Mouse (Mus musculus): ENCODE measurements around the gene Sit1. TPM values are rescaled to one million over a fixed set of nuclear protein-coding genes. Genes with fewer than 3 reads are reported as not detected.

Sit1 gene
- polyA plus RNA-seq, 1 experiment from 2014 or later, result not detected

DNA sequence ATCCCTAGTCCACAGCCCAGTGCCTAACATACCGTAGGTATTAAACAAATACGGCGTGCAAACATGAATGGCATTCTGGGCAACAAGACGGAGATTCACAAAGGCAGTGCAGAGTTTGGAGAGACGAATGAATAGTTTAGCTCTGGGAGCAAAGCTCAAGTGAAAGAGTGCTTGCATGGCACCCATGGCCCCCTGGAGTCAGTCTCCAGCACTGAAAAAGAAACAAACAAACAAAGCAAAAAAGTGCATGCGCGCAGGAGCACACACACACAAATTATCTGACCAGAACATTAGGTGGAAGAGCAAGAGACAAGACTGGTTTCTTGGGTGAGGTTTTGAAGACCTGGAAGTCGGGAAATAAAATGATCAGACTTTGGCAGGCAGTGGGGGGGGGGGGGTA, 22.5 kb upstream of the Sit1 start:
- 59% methylated on average over 8 of the region's 8 CpGs for WGBS
- Histone ChIP-seq H3K27me3 (ENCODE audit: control insufficient read depth, insufficient read depth, low read depth, low read length) (peaks cover 5% of the 10 kb centered on the region; the same call in 1 of the 2 replicates), H3K4me2 (ENCODE audit: low read length) (no peak overlapping the region), H3K9me3 (replicated peaks; ENCODE audit: control insufficient read depth, low read length, poor library complexity, severe bottlenecking) (no peaks in the 10 kb centered on the region), H3K27ac (ENCODE audit: low read length) (no peak overlapping the region), H3K4me3 (ENCODE audit: low read depth, low read length) (no peak overlapping the region), H3K36me3 (ENCODE audit: control insufficient read depth, insufficient read depth, low read length) (no peaks in the 10 kb centered on the region), H3K9ac (ENCODE audit: low read depth, low read length) (no peak overlapping the region), H3K4me1 (ENCODE audit: control insufficient read depth, insufficient read depth, low read length) (peaks cover 6% of the 10 kb centered on the region)
- no peak for ATAC-seq

DNA sequence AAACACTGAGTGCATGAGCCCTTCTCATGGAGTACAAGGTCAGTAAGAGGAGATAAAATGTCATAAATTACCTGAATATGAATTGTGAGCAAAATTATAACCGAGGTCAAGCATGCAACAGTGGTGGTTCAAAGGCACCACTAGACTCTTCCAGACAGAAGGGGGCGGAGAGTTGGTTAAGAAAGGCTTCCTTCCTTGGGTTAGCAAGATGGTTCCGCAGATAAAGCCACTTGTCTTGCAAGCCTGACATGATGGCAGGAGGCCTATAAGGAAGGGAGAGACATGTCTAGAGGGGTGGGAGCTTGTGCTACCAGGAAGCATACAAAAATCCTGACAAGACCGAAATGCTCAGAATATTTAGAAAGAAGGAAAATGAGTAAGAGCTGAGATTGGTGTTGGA, 20.7 kb upstream of the Sit1 start:
- no peak overlapping the region for H3K27ac ChIP-seq (ENCODE audit: low read length)
- no peak for ATAC-seq
- peaks cover 5% of the 10 kb centered on the region; the same call in 1 of the 2 replicates for H3K27me3 ChIP-seq (ENCODE audit: control insufficient read depth, insufficient read depth, low read depth, low read length)
- peaks cover 7% of the 10 kb centered on the region for H3K4me1 ChIP-seq (ENCODE audit: control insufficient read depth, insufficient read depth, low read length)
- no peak overlapping the region for H3K4me2 ChIP-seq (ENCODE audit: low read length)
- no peaks in the 10 kb centered on the region for H3K36me3 ChIP-seq (ENCODE audit: control insufficient read depth, insufficient read depth, low read length)
- 81% methylated on average over 4 of the region's 4 CpGs for WGBS
- H3K9me3 ChIP-seq (replicated peaks; ENCODE audit: control insufficient read depth, low read length, poor library complexity, severe bottlenecking), result no peaks in the 10 kb centered on the region
- H3K9ac ChIP-seq (ENCODE audit: low read depth, low read length), result no peak overlapping the region
- H3K4me3 ChIP-seq (ENCODE audit: low read depth, low read length), result no peak overlapping the region

DNA sequence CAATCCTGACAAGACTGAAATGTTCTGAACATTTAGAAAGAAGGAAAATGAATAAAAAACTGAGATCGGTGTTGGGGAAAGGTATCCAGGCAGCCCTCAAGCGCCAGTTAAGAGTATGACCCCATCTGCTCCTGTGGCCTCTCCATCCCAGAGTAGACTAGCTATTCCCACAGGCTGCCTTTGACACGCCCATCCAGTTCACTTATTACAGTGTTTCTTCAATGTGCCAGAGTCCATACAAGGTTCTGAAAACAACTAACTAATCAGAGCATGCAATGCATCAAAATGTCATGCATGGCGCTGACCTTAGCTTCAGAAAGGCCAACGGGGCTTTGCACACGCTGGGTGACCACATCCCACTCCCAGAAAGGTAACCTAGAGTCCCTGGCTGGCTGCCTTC, 20.0 kb upstream of the Sit1 start:
- Histone ChIP-seq H3K9ac (ENCODE audit: low read depth, low read length) (no peak overlapping the region), H3K36me3 (ENCODE audit: control insufficient read depth, insufficient read depth, low read length) (no peaks in the 10 kb centered on the region), H3K9me3 (replicated peaks; ENCODE audit: control insufficient read depth, low read length, poor library complexity, severe bottlenecking) (no peaks in the 10 kb centered on the region), H3K4me3 (ENCODE audit: low read depth, low read length) (no peak overlapping the region), H3K4me2 (ENCODE audit: low read length) (no peak overlapping the region), H3K27ac (ENCODE audit: low read length) (no peak overlapping the region), H3K27me3 (ENCODE audit: control insufficient read depth, insufficient read depth, low read depth, low read length) (peaks cover 5% of the 10 kb centered on the region; the same call in 1 of the 2 replicates), H3K4me1 (ENCODE audit: control insufficient read depth, insufficient read depth, low read length) (peaks cover 7% of the 10 kb centered on the region; the same call in 1 of the 2 replicates)
- no peak for ATAC-seq
- WGBS, result 81% methylated on average over 6 of the region's 6 CpGs

DNA sequence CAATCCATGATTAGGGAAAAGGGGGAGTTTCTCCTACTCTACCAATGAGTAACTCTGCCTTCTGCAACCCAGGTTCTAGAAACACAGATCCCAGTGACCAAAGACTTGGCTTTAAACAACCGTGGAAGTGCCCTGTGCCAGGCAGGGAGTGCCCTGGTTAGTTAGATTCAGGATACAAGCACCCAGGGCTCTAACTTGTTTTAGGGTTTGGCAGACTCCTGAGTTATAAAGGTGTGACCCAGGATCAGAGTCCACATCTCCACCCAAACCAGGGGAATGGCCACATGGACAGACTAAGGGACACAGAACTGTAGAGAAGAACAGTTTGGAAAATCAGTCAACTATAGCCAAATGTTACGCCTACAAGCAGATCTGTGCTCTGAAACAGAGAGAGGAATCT, 19.5 kb upstream of the Sit1 start:
- no peak for ATAC-seq
- Histone ChIP-seq H3K4me2 (ENCODE audit: low read length) (no peak overlapping the region), H3K27ac (ENCODE audit: low read length) (no peak overlapping the region), H3K9me3 (replicated peaks; ENCODE audit: control insufficient read depth, low read length, poor library complexity, severe bottlenecking) (no peaks in the 10 kb centered on the region), H3K4me3 (ENCODE audit: low read depth, low read length) (no peak overlapping the region), H3K27me3 (ENCODE audit: control insufficient read depth, insufficient read depth, low read depth, low read length) (peaks cover 6% of the 10 kb centered on the region; the same call in 1 of the 2 replicates), H3K4me1 (ENCODE audit: control insufficient read depth, insufficient read depth, low read length) (peaks cover 5% of the 10 kb centered on the region; the same call in 1 of the 2 replicates), H3K36me3 (ENCODE audit: control insufficient read depth, insufficient read depth, low read length) (no peaks in the 10 kb centered on the region), H3K9ac (ENCODE audit: low read depth, low read length) (no peak overlapping the region)
- WGBS, result 82% methylated on average over 2 of the region's 2 CpGs

DNA sequence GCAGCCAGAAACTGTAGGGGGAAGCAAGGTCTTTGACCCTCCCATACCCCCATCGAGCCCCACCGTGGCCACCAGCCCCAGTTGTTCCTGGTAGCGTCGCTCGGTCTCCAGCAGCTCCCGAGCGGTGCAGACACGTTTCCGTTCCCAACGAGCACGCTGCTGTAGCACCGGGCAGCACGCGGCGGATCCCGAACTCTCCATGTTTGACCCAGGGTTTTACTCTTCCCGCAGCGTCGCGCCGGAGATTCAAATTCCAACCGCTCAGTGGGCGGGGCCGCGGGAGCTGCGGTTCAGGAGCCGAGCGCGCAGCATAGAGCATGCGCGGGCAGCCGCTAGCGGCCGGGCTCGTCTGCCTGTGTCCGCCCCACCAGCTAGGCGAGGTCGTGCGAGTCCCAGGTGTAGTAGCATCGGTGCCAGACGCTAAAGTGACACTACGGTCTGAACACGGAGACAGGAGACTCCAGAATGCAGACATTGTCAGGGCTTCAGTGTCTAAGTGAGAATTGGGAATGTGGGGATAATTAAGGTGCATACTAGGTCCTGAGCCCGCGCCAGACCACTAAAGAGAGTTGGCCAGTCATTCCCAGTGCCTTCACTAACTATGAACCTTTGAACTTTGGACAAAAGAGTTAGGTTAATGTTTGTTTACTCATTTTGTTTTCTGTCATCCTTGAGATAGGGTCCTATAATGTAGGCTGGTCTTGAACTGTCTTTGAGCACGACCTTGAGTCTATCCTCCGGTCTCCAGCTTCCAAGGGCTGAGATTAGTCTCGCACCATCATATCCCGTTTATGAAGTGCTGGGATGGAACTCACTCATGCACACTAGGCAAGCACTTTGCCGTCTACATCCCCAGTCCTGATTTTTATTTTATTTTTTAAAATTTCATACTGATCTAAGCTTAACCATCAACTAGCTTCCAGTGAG, 16.1 kb upstream of the Sit1 start, which contains the start of gene Arhgef39:
Gene Arhgef39, minus strand, starts transcription at position 289 of the 927 bp plus-strand sequence.
- Histone ChIP-seq H3K9me3 (replicated peaks; ENCODE audit: control insufficient read depth, low read length, poor library complexity, severe bottlenecking) (no peaks in the 10 kb centered on the region), H3K4me3 (ENCODE audit: low read depth, low read length) (peak within 1 kb of the TSS; percentile 60), H3K27me3 (ENCODE audit: control insufficient read depth, insufficient read depth, low read depth, low read length) (peaks cover 3% of the 10 kb centered on the region; the same call in 1 of the 2 replicates), H3K9ac (ENCODE audit: low read depth, low read length) (peak within 1 kb of the TSS; percentile 73), H3K27ac (ENCODE audit: low read length) (no peak within 1 kb of the TSS), H3K4me1 (ENCODE audit: control insufficient read depth, insufficient read depth, low read length) (peaks cover 9% of the 10 kb centered on the region), H3K4me2 (ENCODE audit: low read length) (peak within 1 kb of the TSS; percentile 91), H3K36me3 (ENCODE audit: control insufficient read depth, insufficient read depth, low read length) (no peaks in the 10 kb centered on the region; the same call in 1 of the 2 replicates)
- peak; percentile 89 for ATAC-seq
- 6% methylated on average over 50 of the region's 50 CpGs for WGBS

DNA sequence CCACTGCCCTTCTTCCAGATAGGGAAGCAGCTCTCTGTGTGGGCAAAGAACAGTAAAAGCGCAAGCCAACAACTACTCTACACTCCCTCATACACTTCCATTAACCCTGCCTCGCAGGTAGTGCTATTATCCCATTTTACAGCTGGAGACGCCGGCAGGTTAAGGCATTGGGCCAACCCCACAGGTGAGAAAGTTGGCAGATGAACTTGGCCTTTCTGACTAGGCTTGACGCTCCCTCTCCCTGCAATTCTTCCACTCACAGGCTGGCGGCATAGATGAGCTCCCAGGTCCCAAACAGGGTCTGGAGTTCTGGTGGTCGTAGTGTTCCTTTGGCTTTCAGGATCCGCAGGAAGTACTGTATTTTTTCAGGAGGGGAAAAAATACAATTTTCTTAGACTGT, 15.4 kb upstream of the Sit1 start:
- Histone ChIP-seq H3K4me1 (ENCODE audit: control insufficient read depth, insufficient read depth, low read length) (peaks cover 15% of the 10 kb centered on the region), H3K36me3 (ENCODE audit: control insufficient read depth, insufficient read depth, low read length) (no peaks in the 10 kb centered on the region; the same call in 1 of the 2 replicates), H3K9ac (ENCODE audit: low read depth, low read length) (peak overlapping the region; percentile 73), H3K9me3 (replicated peaks; ENCODE audit: control insufficient read depth, low read length, poor library complexity, severe bottlenecking) (no peaks in the 10 kb centered on the region), H3K4me2 (ENCODE audit: low read length) (peak overlapping the region; percentile 91), H3K4me3 (ENCODE audit: low read depth, low read length) (peak overlapping the region; percentile 60), H3K27me3 (ENCODE audit: control insufficient read depth, insufficient read depth, low read depth, low read length) (peaks cover 3% of the 10 kb centered on the region; the same call in 1 of the 2 replicates), H3K27ac (ENCODE audit: low read length) (no peak overlapping the region)
- no peak for ATAC-seq
- WGBS, result 18% methylated on average over 8 of the region's 8 CpGs

DNA sequence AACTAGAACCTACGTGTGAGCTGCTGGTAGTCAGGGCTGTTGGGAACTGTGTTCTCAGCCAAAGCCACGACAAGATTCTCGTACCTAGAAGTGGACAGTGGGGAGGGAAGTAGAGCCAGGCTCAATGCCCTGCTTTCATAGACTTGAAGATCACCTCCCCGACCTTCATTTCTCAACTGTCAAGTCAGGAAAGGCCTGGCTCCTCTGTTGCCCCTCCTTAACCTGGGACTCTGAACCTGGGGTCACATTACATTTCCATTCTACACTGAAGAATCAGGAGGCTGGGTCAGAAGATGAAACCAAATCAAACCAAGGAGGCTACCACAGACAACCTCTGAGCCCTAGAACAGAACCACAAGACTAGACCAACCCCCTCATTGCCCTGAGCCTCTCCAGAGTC, 14.4 kb upstream of the Sit1 start:
- 79% methylated on average over 4 of the region's 4 CpGs for WGBS
- no peak overlapping the region for H3K9ac ChIP-seq (ENCODE audit: low read depth, low read length)
- no peak for ATAC-seq
- H3K4me3 ChIP-seq (ENCODE audit: low read depth, low read length), result no peak overlapping the region
- 0 out of 2 replicates have a peak, but pooled peaks cover 3% of the 10 kb centered on the region for H3K27me3 ChIP-seq (ENCODE audit: control insufficient read depth, insufficient read depth, low read depth, low read length)
- peaks cover 15% of the 10 kb centered on the region for H3K4me1 ChIP-seq (ENCODE audit: control insufficient read depth, insufficient read depth, low read length)
- H3K27ac ChIP-seq (ENCODE audit: low read length), result no peak overlapping the region
- no peaks in the 10 kb centered on the region; the same call in 1 of the 2 replicates for H3K36me3 ChIP-seq (ENCODE audit: control insufficient read depth, insufficient read depth, low read length)
- H3K9me3 ChIP-seq (replicated peaks; ENCODE audit: control insufficient read depth, low read length, poor library complexity, severe bottlenecking), result no peaks in the 10 kb centered on the region
- H3K4me2 ChIP-seq (ENCODE audit: low read length), result no peak overlapping the region

DNA sequence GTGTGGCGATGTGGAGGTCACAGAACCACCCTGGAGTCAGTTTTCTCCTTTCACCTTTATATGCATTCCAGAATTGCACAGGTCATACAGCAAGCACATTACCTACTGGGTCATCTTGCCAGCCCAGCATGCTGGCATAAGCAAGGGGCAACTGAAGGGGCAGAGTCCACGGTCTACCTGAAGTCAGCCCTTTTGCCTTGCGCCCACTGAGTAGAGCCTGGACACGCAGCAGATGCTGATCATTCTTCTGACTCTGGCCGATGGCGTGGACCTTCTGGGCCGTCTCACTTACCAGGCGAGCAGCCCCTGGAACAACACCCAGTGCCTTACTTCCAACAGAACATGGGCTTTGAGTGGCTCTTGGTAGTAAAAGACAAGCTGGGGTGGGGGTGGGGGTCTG, 13.9 kb upstream of the Sit1 start:
- H3K27me3 ChIP-seq (ENCODE audit: control insufficient read depth, insufficient read depth, low read depth, low read length), result 0 out of 2 replicates have a peak, but pooled peaks cover 3% of the 10 kb centered on the region
- no peaks in the 10 kb centered on the region for H3K9me3 ChIP-seq (replicated peaks; ENCODE audit: control insufficient read depth, low read length, poor library complexity, severe bottlenecking)
- H3K4me2 ChIP-seq (ENCODE audit: low read length), result no peak overlapping the region
- 95% methylated on average over 8 of the region's 8 CpGs for whole genome bisulfite sequencing
- peaks cover 15% of the 10 kb centered on the region for H3K4me1 ChIP-seq (ENCODE audit: control insufficient read depth, insufficient read depth, low read length)
- H3K36me3 ChIP-seq (ENCODE audit: control insufficient read depth, insufficient read depth, low read length), result no peaks in the 10 kb centered on the region; the same call in 1 of the 2 replicates
- H3K4me3 ChIP-seq (ENCODE audit: low read depth, low read length), result no peak overlapping the region
- ATAC-seq, result no peak
- H3K9ac ChIP-seq (ENCODE audit: low read depth, low read length), result no peak overlapping the region
- H3K27ac ChIP-seq (ENCODE audit: low read length), result no peak overlapping the region

DNA sequence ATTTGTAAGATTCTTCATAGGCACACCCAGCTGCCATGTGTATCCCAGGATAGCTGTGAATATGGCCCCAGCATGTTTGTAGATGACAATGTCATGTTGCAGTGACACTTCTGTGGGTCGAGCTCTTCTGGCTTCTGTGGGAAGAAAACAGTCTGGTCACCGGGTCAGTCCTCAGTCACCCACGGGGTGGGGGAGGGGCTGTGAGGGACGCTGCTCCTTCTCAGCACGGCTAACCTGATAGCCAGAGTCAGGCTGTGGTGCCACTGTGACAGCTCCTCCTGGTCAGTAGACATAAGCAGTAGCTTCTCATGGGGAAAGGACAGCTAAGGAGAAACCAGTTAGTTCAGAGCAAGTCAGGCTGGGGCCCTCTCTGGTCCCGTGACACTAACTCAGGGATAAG, 13.1 kb upstream of the Sit1 start:
- Histone ChIP-seq H3K27me3 (ENCODE audit: control insufficient read depth, insufficient read depth, low read depth, low read length) (0 out of 2 replicates have a peak, but pooled peaks cover 3% of the 10 kb centered on the region), H3K4me3 (ENCODE audit: low read depth, low read length) (no peak overlapping the region), H3K4me1 (ENCODE audit: control insufficient read depth, insufficient read depth, low read length) (peaks cover 15% of the 10 kb centered on the region), H3K27ac (ENCODE audit: low read length) (no peak overlapping the region), H3K4me2 (ENCODE audit: low read length) (no peak overlapping the region), H3K9me3 (replicated peaks; ENCODE audit: control insufficient read depth, low read length, poor library complexity, severe bottlenecking) (no peaks in the 10 kb centered on the region), H3K9ac (ENCODE audit: low read depth, low read length) (no peak overlapping the region), H3K36me3 (ENCODE audit: control insufficient read depth, insufficient read depth, low read length) (no peaks in the 10 kb centered on the region; the same call in 1 of the 2 replicates)
- WGBS, result 51% methylated on average over 6 of the region's 6 CpGs
- ATAC-seq, result no peak

Data from midbrain, embryonic 16.5 days (tissue).